Mouse (Mus musculus) CH12F3 (cell line): ENCODE data around the gene Gm26657.

Source experiments
- in situ Hi-C: fragments of 300-500 bp; cut with MboI; formaldehyde crosslinking; loops from 2 replicates; pipeline ENCODE4 v1.14.3; 2020; ENCODE audit warnings: low sequenced_read_pairs

Gm26657 gene

DNA sequence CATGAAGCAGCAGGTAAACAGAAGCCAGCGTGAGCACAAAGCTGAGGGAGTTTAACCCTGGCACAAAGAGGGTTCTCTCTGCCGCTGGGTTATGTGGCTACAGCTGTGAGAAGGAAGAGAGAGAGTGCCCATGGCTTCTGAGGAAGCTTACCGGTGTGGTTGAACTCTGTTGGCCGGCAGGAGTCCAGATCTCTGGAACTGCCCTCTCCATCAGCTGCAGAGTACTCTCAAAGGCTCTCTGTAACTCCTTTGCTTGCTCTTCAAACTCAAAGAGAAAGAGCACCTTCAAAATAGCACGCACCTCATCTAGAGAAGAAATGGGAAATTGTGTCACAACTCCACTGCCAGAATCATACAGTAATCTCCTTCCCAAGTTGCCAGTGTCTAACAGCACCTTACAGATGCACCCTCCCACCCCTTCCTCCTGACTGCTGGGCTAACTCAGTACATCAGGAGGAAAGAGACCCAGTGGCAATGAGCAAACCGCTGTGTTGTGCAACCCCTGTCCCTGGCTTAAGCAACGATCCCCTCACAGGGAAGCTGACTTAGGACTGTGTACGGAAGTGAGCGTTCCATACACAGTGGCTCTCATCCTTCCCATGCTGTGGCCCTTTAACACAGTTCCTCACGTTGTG is 17.2 kb downstream of the Gm26657 start:
- in situ Hi-C loops, result no loop called here

DNA sequence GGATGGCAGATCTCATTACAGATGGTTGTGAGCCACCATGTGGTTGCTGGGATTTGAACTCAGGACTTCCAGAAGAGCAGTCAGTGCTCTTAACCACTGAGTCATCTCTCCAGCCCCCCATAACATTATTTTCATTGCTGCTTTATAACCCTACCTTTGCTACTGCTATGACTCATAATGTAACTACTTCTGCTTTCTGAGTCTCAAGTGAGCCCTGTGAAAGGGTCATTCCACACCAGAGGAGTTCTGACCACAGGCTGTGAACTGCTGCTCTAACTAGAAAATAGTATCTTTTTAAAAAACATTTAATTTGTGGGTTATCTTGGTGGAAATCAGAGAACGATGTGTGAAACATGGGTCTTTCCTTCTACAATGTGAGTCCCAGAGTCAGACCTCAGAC is 17.8 kb downstream of the Gm26657 start:
- in situ Hi-C loops, result no loop called here

DNA sequence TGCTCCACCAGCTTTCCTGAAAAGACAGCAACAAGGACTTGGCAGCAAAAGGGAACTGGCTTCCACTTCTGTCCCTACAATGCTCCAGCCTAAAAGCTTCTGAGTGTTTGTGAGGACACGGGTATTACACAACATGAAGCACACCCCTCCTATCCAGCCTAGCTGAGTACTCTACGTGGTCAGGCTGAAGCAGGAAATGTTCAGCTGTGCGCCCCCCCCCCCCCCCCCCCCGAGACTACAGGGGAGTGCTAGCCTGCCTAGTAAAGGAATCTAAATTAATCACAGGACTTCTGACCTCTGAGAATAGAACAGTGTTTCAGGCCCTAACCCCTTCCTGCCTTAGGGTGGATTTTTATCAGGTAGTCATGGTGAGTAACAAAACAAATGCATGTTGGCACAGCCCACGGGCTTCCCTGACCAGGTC is 28.0 kb downstream of the Gm26657 start:
- in situ Hi-C loops, result no loop called here

DNA sequence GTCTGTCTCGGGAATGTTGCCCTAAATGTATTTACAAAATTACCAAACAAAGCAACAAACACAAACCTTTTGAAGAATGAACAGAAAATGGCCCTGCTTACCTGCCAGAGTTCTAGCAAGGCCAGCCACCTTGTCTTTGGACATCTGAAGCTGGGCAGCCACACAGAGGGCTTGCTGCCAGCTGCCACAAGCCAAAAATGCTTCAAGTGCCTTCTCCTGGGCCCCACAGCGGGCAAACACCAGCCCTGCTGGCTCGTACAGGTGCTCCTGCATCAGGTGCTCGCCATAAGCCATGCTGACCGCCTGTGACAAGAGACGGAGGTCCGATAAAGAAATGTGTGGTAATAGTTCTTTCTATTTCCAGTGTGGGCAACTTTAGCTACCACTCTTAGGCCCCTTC is 29.0 kb downstream of the Gm26657 start:
- in situ Hi-C loops, result no loop called here

DNA sequence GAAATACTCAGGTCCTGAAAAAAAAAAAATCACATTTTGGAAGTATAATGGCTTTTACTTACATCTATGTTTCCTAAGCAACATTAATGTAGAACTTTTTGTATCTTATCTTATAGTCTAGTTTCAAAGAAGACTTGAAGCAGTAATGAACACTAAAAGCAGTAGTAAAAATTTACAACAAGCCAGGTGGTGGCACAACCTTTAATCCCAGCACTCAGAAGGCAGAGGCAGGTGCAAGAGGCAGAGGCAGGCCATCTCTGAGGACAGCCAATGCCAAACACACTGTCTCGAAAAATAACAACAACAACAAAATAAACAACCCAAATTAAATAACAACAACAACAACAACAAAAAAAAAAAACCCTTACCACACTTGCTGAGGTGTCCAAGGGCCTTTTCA is 31.2 kb downstream of the Gm26657 start:
- in situ Hi-C loops, result no loop called here
